Mouse (Mus musculus): Measurements from ENCODE around the gene Uox.

Gene Uox

GRCm38 (mm10) chr3:146680625-146681024 lies 110.4 kb downstream of the Uox start:
- in situ Hi-C loops (cut with MseI, MboI), result no loop called here

DNA sequence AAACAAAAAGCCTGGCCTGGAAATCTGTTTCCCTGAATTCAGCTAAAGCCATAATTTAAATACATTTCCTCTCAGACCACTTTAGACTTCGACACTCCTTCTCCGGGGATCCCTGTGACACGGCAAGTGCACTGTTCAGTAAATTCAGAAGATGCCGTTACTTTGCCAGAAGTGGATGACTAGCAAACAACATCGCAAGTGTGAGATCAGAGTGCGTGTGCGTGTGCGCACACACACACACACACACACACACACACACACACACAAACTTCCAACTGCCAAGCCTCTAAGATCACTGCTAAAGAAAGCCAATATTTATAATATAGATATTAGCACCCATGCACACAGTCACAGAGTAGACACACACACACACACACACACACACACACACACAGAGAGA lies 111.5 kb downstream of the Uox start:
- in situ Hi-C loops (cut with MseI, MboI), result no loop called here
